Mouse (Mus musculus): ENCODE measurements around the gene Limk1.

Limk1 gene

DNA sequence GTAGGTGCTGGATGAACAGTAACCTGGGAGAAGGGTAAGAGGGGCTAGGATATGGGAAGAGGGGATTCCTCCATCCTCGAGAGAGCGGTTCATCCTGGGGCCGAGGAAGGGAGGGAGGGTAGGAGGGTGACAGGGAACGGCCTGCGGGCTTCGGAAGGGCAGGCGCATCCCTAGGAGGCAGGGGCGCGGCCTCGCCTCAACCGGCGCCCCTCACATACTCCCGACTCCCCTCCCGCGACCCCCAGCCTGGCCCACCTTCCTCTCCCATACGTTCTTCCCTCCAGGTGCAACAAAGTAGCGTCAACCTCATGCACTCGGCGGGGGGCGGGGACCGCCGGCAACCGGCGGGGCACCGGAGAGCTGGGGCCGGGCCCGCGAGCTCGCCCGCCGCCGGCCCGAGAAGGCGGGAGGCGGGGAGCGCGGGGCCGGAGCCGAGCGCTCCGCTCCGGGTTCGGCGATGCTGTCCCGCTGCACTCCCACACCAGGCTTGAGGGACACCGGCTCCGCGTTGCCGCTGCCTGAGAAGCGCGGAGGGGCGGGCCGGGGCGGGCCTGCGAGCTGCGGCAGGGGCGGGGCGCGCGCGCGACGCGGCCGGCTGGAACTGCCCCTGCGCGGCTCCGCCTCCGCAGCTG is at the start of gene Limk1:
Gene Limk1, minus strand, starts transcription at position 513 of the 632 bp plus-strand sequence.
- no peak for DNase-seq

DNA sequence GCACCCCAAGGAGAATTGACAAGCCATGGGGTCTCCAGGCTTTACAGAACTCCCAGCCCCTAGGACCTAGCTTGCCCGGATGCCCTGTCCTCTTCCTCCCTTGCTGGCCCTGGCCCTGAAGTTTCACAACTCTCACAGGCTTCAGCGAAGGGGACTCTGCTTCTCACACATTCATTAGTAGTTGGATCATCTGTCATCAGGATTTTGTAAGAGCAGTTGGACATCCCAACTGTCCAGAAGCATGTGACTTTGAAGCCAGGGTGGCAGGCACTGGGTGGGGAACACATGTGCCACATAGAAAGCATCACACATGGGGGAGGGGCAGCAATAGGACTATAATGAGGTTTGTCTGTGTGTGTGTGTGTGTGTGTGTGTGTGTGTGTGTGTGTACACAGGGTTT is 46.5 kb upstream of the Limk1 start:
- no peak for DNase-seq

DNA sequence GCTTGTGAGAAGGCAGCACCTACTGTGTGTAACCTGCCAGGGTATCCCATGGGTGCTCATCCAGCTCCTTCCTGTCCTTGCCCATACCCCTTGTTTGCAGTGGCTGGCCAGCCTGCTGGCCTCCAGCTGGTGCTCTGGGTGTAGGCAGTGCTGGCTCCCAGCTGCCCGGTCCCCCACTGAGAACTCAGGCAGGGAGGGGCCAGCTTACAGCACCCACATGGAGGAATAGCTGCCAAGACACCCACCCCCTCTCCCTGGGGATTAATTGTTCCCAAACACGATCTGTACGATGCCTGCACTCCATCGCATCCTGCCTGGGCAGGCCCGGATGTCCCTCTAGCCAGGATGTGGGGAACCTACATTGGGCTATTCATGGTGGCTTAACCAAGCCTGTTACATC is 45.7 kb upstream of the Limk1 start:
- no peak for DNase-seq

DNA sequence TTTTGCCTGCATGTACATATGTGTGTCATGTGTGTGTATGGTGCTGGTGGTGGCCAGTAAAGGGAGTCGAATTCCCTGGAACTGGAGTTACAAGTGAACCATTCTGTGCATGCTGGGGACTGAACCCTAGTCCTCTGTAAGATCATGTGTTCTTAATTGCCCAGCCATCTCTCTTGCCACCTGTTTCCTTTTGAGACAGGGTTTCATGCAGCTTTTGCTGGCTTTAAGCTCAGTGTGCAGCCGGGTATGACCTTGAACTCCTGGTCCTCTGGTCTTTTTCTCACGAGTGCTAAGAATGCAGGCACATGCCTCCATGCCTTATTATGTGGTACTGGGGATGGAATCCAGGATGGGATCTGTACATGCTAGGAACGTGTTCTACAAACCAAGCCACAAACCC is 44.8 kb upstream of the Limk1 start:
- DNase-seq, result no peak

DNA sequence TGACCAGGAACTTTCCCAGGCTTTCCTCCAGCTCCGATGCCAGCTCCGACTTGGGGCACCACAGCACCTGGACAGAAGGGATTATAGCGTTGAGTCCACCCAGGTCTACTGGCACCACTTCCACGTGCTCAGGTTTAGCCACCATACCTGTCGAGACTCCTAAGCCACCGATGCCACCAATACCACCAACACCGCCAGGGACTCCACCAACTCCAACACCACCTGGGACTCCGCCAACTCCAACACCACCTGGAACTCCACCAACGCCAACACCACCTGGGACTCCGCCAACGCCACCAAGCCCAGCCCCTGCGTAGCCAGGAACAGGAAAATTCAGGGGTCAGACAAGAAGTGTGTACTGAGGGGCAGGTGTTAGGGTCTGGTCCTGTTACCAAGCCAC is 40.7 kb upstream of the Limk1 start:
- no peak for DNase-seq

DNA sequence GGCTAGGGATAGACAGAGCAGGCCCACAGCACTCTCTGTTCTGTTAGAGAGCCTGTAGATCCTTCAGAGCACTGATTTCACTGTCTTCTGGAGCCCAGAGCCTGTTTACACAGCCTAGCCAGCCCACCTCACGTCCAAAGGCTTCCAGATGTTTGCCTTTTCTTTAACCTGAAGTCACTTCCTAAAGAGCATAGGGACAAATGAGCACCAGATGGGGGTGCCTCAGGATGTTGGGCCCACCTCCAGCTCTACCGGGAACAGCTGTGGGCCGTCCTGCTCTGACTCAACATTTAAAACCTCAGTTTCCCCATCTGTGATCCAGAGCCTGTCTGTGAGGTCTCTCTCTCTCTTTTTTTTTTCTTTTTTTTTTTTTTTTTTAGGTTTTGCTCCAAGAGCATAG is 40.1 kb upstream of the Limk1 start:
- DNase-seq, result no peak

DNA sequence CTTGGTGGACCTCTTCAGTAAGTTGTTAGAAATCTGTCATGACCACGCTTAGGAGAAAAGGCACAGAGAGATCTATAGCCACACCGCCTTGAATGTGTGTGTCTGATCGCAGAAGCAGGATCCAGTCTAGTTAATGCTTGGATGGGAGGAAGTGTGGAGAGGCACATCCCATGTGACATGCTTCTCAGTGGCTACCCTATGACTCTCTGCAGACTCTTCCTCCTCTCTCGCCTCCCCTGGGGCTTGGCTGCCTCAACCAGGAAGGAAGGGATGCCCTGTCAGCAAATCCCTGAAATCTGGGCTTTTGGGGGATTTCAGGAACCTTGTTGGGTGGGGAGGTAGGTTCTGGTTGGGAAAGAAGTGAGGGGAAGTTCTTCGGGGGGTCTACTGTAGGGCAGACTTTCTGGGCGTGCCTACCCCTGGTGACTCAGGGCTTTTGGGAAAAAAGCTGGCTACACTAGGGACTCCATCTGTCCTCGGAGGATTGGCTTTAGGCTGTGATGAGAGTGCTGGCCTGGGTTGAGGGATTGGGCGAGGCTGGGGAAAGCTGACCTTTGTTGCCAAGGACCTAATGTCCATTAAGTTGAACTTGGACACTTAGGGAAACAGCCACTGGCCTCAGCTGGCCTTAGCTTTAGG is 38.7 kb upstream of the Limk1 start:
- DNase-seq, result no peak

DNA sequence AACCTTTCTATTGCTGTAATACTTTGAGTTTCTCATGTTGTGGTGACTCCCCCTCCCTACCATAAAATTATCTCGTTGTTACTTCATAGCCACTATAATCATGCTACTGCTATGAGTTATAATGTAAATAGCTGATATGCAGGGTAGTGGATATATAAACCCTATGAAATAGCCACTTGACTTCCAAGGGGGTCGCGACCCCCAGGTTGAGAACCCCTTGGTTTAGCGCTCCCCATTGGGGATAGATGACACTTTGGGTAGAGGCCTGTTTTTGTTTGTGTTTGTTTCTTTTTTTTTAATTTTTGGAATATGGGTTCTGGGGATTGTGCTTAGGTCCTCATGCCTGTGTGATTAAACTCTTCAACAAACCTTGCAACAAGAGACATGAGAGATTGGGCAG is 36.9 kb upstream of the Limk1 start:
- DNase-seq, result no peak

DNA sequence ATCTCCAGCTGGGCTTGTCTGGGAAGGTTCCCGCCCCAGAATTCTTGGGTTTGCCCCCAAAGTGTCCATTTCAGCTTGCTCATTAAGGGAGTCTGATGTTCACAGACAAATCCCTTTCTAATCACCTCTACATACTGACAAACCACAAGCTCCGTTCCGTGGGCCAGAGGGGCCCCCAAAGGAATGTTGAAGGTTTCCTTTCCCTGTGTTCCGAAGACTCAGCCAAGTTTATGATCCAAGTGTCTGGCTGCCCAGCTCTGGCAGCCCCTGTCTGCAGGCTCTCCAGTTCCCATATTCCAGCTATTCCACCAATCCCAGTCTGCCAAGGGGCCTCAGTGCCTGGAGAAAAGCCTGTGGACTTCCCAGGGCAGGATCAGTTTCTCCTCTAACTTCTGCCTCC is 31.7 kb upstream of the Limk1 start:
- DNase-seq, result no peak

DNA sequence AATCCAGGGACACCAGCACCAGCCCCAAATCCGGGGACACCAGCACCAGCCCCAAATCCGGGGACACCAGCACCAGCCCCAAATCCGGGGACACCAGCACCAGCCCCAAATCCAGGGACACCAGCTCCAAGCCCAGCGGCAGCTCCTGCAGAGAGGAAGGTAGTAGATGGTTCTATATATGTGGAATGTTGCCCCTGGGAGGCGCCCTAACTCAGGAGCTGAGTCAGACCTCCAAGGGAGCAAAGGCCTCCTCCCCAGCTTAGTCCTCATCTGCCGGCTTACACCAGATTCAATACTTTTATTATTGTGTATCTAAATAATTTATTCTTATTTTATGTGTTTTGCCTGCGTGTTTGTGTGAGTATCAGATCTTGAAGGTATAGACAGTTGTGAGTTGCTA is 22.7 kb upstream of the Limk1 start:
- DNase-seq, result no peak

DNA sequence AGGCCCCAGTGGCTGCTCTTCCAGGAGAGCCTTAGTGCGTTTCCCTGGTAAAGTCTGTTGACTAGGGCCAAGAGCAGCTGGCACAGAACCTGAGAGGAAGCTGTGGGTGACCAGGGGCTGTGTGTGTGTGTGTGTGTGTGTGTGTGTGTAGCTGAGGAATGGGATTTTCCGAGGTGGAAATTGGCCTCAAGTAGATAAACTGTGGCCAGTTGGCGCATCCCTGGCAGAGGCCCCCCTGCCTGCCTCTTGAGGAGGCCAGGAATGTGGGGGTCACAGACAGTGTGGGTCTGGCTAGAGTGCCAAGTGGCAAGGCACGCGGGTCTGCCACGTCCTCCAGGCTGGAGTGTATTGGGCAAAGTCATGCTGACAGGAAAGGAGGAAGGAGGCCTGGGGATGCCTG is 20.9 kb upstream of the Limk1 start:
- no peak for DNase-seq

DNA sequence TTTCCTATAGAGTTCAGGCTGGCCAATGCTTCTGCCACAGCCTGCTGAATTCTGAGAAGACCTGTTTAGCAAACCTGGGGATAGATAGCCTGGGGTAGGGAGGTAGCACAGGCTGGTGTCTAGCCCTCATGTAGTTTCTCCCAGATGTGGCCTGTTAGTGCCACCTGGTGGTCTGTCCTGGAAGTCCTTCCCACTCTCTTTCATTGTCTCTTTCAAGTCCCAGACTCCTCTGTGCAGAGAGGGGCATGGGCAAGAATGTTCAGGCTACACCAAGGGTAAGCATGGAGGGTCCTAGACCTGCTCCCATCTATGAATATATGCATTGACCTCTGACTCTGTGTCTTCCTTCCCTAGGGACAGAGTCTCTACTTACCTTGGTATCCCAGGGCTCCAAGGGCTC is 15.8 kb upstream of the Limk1 start:
- DNase-seq, result peak; percentile 84

DNA sequence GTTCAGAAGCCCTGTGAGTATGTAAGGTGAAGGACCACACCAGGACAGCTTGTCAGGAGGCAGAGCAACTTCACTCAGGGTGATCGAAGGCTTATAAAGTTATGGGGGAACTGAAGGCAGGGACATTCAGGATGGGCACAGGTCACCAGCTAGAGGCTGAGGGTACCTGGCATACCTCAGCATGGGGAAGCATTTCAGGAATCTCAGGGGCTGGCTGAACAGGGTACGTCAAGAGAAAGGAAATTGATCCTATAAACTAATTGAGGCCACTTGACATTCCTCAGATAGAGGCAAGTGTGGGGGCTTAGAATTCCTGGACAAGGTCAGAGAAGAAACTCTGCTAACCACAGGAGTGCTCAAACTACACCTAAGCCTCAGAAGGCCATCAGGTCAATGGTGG is 7.1 kb upstream of the Limk1 start:
- no peak for DNase-seq

DNA sequence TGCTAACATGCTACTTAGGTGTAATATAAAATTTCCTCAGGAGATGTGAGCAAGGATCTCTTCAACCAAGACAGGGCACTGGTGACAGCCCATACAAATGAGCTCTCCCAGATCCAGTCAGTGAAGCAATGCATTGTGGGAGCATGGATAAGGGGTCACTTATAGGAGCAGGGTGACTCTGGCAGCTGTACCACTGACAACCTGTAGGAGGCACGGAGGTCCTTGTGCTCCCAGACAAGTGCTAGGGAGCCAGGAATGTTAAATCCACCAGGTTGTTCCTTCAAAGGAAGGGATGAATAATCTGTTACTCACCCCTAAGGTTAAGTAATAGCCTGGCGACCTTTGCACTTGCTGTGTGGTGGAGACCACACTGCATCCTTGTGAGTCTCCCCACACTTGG is 6.7 kb upstream of the Limk1 start:
- DNase-seq, result no peak

DNA sequence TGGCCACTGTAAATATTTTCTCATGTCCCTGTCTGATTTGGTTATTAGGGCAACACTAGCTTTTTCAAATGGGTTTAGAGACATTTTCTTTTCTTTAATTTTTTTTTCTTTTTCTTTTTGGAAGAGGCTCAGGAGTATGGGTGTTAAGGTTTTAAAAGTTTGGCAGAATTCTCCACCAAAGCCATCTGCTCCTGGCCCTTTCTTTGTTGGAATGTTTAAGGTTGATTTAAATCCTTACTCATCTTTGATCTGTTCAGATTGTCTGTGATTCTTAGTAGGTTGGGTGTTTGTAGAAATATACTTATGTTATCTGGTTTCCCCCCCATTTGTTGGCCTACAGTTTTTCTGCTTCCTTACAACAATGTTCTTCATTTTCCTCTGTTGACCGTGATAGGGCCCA is 4.3 kb upstream of the Limk1 start:
- no peak for DNase-seq

DNA sequence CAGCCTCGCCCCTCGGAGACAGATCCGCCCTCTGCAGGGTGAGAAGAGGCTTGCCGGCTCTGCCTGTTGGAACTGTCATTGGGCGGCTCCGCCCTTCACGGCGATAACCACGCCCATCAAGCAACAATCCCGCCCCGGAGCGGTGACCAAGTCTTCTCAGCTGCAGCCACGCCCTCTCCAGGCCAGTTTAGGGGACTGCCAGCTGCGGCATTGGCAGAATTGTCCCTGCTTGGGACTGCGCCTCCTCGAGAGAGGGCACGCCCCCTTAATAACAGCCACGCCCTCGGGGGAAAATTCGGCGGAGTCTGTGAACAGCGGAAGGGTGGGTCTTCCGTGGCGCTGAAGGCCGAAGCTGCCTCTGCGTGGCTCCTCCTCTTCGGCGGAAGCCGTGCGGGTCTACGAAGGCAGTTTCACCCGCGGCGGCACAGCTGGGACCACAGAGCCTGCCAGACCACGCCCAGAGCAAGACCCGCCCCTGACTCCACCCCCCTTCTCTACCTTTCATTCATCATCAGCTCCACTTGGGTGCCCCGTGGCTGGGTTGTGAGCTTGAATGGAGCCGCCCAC is 403 bp upstream of the Limk1 start:
- peak; percentile 98 for DNase-seq

DNA sequence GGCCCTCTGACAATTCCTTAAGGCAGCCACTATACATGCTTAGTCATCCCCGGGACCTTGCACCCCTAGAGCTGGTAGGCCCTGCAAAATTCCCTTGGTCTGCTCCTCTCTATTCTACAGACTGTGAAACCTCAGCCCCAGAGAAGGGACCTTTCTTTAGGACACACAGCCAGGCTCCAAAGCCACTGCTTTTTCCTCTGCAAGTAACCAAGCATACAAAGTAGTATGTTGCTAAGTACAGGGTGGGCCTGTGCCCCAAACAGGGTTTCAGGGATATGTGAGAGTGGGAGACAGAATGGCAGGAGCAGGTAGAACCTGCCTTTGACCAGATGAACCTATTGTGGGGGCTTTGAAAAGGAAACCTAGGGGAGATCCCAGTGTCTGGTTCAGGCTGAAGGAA is 1.2 kb downstream of the Limk1 start:
- no peak for DNase-seq

DNA sequence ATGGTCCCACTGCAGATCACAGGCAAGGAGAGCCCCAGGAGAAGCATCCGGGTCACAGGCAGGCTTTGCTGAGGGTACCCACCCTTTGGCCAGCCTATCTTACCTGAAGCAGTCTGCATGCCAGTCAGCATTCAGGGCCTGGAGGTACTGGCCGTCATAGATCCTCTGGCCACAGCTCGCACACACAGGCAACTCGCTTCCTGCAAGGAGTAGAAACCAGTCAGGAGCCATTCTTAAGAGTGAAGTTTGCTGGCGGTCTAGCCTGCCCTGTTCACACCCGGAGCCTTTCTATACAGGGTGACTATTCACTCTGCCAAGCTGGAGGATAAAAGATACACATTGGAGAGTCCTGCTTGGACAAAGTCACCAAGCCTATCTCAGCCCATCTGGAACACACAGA is 1.9 kb downstream of the Limk1 start:
- no peak for DNase-seq

DNA sequence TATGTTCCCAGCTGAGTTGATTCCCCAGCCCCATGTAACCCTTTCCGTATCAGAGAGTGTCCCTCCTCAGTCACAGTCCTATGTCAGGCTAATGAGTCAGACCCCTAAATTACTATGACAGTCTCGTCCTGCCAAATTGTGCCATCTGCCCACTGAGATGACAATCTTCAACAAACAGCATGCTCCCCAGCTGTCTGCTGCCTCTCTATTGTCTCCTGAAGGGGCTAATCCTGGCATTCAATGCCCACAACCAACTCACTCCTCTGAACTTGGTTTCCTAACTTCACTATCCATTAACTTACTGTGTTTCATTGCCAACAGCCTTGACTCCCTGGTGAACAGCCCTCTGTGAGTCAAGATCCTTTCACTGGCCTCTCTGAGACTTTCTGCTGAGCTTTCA is 4.0 kb downstream of the Limk1 start:
- DNase-seq, result no peak

DNA sequence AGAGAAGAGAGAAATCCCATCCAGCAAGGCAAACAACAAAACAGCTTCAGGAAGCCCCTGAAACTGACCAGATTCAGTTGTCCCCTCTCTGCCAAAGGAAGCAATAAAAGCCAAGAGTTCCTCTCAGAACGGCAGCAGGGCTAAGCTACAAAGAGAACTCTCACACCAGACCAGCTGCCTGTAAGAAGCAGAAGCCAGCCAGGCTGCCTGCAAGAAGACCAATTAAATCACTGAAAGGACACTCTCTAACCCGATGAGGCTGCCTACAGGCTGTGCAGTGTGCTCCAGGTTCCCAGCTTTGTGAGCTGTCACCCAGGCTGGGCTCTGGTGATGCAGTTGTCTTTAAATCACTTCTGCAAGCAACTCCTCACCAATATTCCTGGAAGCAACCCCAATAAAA is 4.6 kb downstream of the Limk1 start:
- DNase-seq, result no peak

DNA sequence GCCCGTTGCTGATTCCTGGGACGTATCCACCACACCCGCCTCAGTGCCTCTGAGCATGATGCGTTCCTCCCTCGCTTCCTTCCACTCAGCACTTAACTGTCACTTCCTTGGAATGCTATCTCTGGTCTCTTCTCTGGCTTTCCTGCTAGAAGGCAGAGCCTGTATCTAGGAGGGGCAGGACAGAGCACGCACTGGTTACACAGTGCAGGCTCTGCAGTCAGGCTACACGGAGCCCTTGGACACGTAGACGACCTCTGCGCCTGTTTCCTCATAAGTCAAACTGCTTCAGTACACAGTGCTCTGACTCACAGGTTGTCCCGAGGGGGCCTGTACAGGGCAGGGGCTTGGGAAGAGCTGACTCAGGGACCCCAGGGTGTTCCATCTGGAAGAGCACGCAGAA is 8.2 kb downstream of the Limk1 start:
- DNase-seq, result no peak

DNA sequence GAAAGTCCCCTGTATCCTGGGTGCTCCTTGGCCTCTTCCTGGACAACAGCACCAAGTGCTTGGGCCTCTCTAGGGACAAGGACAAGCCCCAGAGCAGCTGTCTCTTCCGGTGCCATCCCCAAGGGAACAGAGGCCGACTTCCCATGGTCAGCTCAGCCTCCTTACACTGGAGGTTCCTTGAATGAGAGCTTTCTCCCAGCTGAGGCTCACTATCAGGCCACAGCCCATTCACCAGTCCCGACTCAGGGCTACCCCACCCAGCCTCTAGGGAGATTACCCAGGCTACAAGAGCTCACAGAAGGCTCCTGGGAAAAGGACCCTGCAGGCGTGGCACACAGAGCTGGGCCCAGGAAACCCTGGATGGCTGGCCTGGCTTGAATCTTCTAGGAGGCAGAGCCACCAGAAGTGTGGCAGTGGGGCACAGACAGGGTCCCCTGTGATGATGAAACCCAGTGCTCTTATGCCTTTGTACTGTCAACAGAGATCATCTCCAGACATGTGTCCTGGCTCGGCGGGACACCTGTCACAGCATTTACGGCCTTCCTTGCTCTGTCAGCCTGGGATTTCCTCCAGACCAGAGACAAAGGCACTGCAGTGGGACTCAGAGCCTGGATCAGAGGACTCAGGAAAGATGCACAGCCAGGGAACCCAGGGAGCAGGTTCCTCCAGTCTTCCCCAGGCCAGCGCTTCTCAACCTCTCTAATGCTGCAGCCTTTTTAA is 9.4 kb downstream of the Limk1 start:
- DNase-seq, result no peak

DNA sequence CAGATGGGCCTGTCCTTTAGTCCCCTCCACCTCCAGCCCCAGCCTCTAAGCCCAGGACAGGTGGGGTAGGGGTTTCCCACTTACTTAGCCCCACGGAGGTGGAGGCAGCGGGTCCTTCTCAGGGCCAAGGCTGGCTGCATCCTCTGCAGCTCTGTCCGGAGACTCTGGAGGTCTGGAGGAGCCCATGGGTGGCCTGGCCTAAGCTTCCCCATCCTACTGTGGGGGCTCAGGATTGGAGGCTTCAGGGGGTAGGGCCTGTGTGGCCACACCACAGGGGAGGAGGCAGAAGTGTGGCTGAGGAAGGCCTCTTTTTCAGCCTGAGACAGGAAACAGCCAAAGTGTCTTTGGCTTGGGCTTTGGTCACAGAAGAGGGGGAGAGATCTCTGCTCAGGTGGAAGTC is 10.4 kb downstream of the Limk1 start:
- DNase-seq, result peak; percentile 24

DNA sequence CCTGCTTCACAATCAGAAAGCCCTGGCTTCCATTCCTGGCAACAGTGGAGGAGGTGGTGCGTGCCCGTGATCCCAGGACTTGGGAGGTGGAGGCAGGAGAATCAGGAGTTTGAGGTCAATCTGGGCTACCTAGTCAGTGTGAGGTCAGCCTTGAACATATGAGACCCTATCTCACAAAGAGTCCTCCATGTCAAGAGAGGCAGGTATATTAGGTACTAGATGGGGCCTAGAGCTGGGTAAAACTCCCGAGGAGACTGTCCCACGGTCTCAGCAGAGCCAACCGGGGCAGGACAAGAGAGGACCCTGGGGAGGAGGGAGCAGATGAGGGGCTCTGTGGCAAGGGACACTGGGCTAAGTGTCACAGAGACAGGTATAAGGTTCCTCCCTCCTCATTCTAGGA is 10.9 kb downstream of the Limk1 start:
- no peak for DNase-seq
